18 mouse cellular contexts compared by ENCODE assay signal in genomic region chr11:67517748-67518147, GRCm38 (mm10).
A peak's percentile ranks its signal among the peaks of the same experiment; 100 is the strongest.
DNase-seq lines count a peak whose midpoint lies in the region; ATAC-seq and TF ChIP-seq lines count a peak whose summit lies in the region.
"Had no signal": no experiment of that assay in that cellular context is flagged by ENCODE, and none has a peak within 500 bp of the region (broad histone marks: within the 10 kb centered on the region; RNA-seq: fewer than 3 reads in every experiment).

No protein-coding gene starts in this region.

- ATAC-seq in heart, embryonic 11.5 days (replicated peaks; ENCODE audit: insufficient number of reproducible peaks, low FRiP score, low TSS enrichment) = no peak
- no peak for ATAC-seq in liver, postnatal 0 days
- no peak for ATAC-seq in liver, embryonic 11.5 days (replicated peaks; ENCODE audit: low FRiP score)
- no peak for ATAC-seq in forebrain, embryonic 15.5 days (replicated peaks)

- no peaks in the 10 kb centered on the region for H3K27me3 ChIP-seq in heart, adult 2 months (ENCODE audit: control insufficient read depth, insufficient read depth, low read length)
- H3K27me3 ChIP-seq in heart, embryonic 11.5 days (ENCODE audit: control insufficient read depth, insufficient read depth, low read length) = no peaks in the 10 kb centered on the region
- no peaks in the 10 kb centered on the region for H3K27me3 ChIP-seq in liver, postnatal 0 days (ENCODE audit: insufficient read depth, low read length)
- no peaks in the 10 kb centered on the region for H3K27me3 ChIP-seq in liver, embryonic 11.5 days (replicated peaks; ENCODE audit: control insufficient read depth, insufficient read depth, low read length)
- H3K27me3 ChIP-seq in CH12.LX (replicated peaks) = no peaks in the 10 kb centered on the region
- no peaks in the 10 kb centered on the region for H3K27me3 ChIP-seq in forebrain, embryonic 15.5 days
- H3K27me3 ChIP-seq: limb, embryonic 12.5 days; liver, embryonic 15.5 days; neural tube, embryonic 12.5 days had no signal

- TF ChIP-seq RAD21 in CH12.LX (IDR thresholded peaks at IDR 0.05; ENCODE audit: low read depth, low read length) = peak; percentile 49

- 61% methylated on average over 2 of the region's 2 CpGs for WGBS in heart, adult 2 months
- 61% methylated on average over 2 of the region's 2 CpGs for WGBS in heart, embryonic 11.5 days (ENCODE audit: insufficient replicate concordance)
- WGBS in liver, postnatal 0 days (ENCODE audit: insufficient replicate concordance) = 66% methylated on average over 2 of the region's 2 CpGs
- 60% methylated on average over 2 of the region's 2 CpGs for WGBS in liver, embryonic 11.5 days
- 70% methylated on average over 2 of the region's 2 CpGs for WGBS in forebrain, embryonic 15.5 days

- no peak for TF ChIP-seq EP300 in heart, adult 2 months (IDR thresholded peaks at IDR 0.05; ENCODE audit: insufficient read depth, low read depth, low read length)
- no peak for TF ChIP-seq EP300 in liver, postnatal 0 days (IDR thresholded peaks at IDR 0.05; ENCODE audit: low read depth)
- TF ChIP-seq EP300 in CH12.LX (IDR thresholded peaks at IDR 0.05; ENCODE audit: low read length) = no peak

- no peaks in the 10 kb centered on the region for H3K36me3 ChIP-seq in heart, adult 2 months (ENCODE audit: control insufficient read depth, insufficient read depth, low read length)
- H3K36me3 ChIP-seq in heart, embryonic 11.5 days (ENCODE audit: control insufficient read depth, insufficient read depth, low read length) = no peaks in the 10 kb centered on the region
- no peaks in the 10 kb centered on the region for H3K36me3 ChIP-seq in liver, postnatal 0 days (replicated peaks; ENCODE audit: insufficient read depth, low read length)
- H3K36me3 ChIP-seq in liver, embryonic 11.5 days (ENCODE audit: control insufficient read depth, insufficient read depth, low read length) = no peaks in the 10 kb centered on the region
- H3K36me3 ChIP-seq in CH12.LX (replicated peaks in 1 of 2; ENCODE audit: control insufficient read depth in 1 of 2, insufficient read depth in 1 of 2, low read length in 1 of 2) = no peaks in the 10 kb centered on the region
- no peaks in the 10 kb centered on the region for H3K36me3 ChIP-seq in forebrain, embryonic 15.5 days
- H3K36me3 ChIP-seq: G1E; limb, embryonic 12.5 days; liver, embryonic 15.5 days; neural tube, embryonic 12.5 days had no signal

- peak; percentile 44 for TF ChIP-seq CTCF in heart, adult 2 months (IDR thresholded peaks at IDR 0.05)
- TF ChIP-seq CTCF in liver, postnatal 0 days (IDR thresholded peaks at IDR 0.05; ENCODE audit: low read depth) = peak; percentile 40
- TF ChIP-seq CTCF in CH12.LX (conservative IDR thresholded peaks at IDR 0.05 in 1 of 2, IDR thresholded peaks at IDR 0.05 in 1 of 2; ENCODE audit: low read depth in 2 of 2, low read length in 2 of 2) = peak; percentile 23 to 54; a peak in 3 of 4 replicates

- DNase-seq in heart, adult 2 months = no peak
- DNase-seq in liver, postnatal 0 days = no peak
- DNase-seq in liver, embryonic 11.5 days (ENCODE audit: low spot score) = no peak
- DNase-seq in CH12.LX (ENCODE audit: extremely low read depth) (no peak), ZHBTc4 (ENCODE audit: low read depth, low spot score) (peak; percentile 46)
- DNase-seq in adrenal gland, postnatal 4 days (ENCODE audit: low spot score in 2 of 2) = no peak
- DNase-seq: adrenal gland, adult 2 months; gastrocnemius, postnatal 10 days; kidney, adult 8-10 months; layer of hippocampus, adult 9-11 months; right cerebral cortex, adult 18-20 months; thymus, postnatal 36 days had no signal

- TF ChIP-seq POLR2A in heart, adult 2 months (IDR thresholded peaks at IDR 0.05; ENCODE audit: insufficient read depth, low read depth, low read length) = no peak
- no peak for TF ChIP-seq POLR2A in CH12.LX (IDR thresholded peaks at IDR 0.05; ENCODE audit: low read depth, low read length)

- H3K27ac ChIP-seq in heart, adult 2 months = no peak overlapping the region
- no peak overlapping the region for H3K27ac ChIP-seq in heart, embryonic 11.5 days (ENCODE audit: low read depth, low read length)
- no peak overlapping the region for H3K27ac ChIP-seq in liver, postnatal 0 days (ENCODE audit: low read depth)
- H3K27ac ChIP-seq in liver, embryonic 11.5 days (ENCODE audit: low read depth, low read length) = no peak overlapping the region
- H3K27ac ChIP-seq in CH12.LX (ENCODE audit: insufficient read depth, low read depth) = no peak overlapping the region
- no peak overlapping the region for H3K27ac ChIP-seq in forebrain, embryonic 15.5 days (replicated peaks)
- H3K27ac ChIP-seq: limb, embryonic 12.5 days; liver, embryonic 15.5 days; neural tube, embryonic 12.5 days had no signal

- no peak overlapping the region for H3K4me2 ChIP-seq in heart, embryonic 11.5 days
- no peak overlapping the region for H3K4me2 ChIP-seq in liver, postnatal 0 days (ENCODE audit: low read depth, low read length)
- H3K4me2 ChIP-seq in liver, embryonic 11.5 days = no peak overlapping the region
- no peak overlapping the region for H3K4me2 ChIP-seq in CH12.LX (ENCODE audit: insufficient read depth, low read depth, poor library complexity, severe bottlenecking)
- no peak overlapping the region for H3K4me2 ChIP-seq in forebrain, embryonic 15.5 days (replicated peaks)
- H3K4me2 ChIP-seq: limb, embryonic 12.5 days; liver, embryonic 15.5 days; neural tube, embryonic 12.5 days had no signal

- H3K9me3 ChIP-seq in heart, embryonic 11.5 days (replicated peaks; ENCODE audit: control insufficient read depth, low read length) = 0 out of 2 replicates have a peak, but pooled peaks cover 2% of the 10 kb centered on the region
- H3K9me3 ChIP-seq in liver, postnatal 0 days (ENCODE audit: low read length) = no peaks in the 10 kb centered on the region
- H3K9me3 ChIP-seq in liver, embryonic 11.5 days (ENCODE audit: control insufficient read depth, low read length) = no peaks in the 10 kb centered on the region
- peaks cover 7% of the 10 kb centered on the region for H3K9me3 ChIP-seq in CH12.LX (replicated peaks; ENCODE audit: low read length)
- H3K9me3 ChIP-seq in forebrain, embryonic 15.5 days = no peaks in the 10 kb centered on the region
- H3K9me3 ChIP-seq: liver, embryonic 15.5 days; neural tube, embryonic 12.5 days had no signal

- H3K9ac ChIP-seq in heart, adult 2 months (ENCODE audit: low read depth, low read length) = no peak overlapping the region
- no peak overlapping the region for H3K9ac ChIP-seq in heart, embryonic 11.5 days (ENCODE audit: low read depth, low read length)
- H3K9ac ChIP-seq in liver, postnatal 0 days (replicated peaks) = no peak overlapping the region
- no peak overlapping the region for H3K9ac ChIP-seq in liver, embryonic 11.5 days (ENCODE audit: low read depth, low read length)
- no peak overlapping the region for H3K9ac ChIP-seq in CH12.LX (ENCODE audit: insufficient read depth, low read depth)
- H3K9ac ChIP-seq in forebrain, embryonic 15.5 days (replicated peaks) = no peak overlapping the region
- H3K9ac ChIP-seq: limb, embryonic 12.5 days; liver, embryonic 15.5 days; neural tube, embryonic 12.5 days had no signal

- dilution Hi-C loops in CH12.LX (cut with MboI; ENCODE audit: extremely low pct_ligation_motif_present, extremely low pct_unique_long_range_greater_than_20kb, low sequenced_read_pairs) = no loop called here

- intact Hi-C loops in heart, adult 2 months (cut with DNase I) = loop anchor here (5.0 kb wide), 1 partner anchor 130 kb away; no protein-coding TSS in a partner anchor

- no peak overlapping the region for H3K4me3 ChIP-seq in heart, adult 2 months
- no peak overlapping the region for H3K4me3 ChIP-seq in heart, embryonic 11.5 days (ENCODE audit: low read depth, low read length)
- no peak overlapping the region for H3K4me3 ChIP-seq in liver, postnatal 0 days (ENCODE audit: low read depth, low read length)
- H3K4me3 ChIP-seq in liver, embryonic 11.5 days (ENCODE audit: low read depth, low read length) = no peak overlapping the region
- no peak overlapping the region for H3K4me3 ChIP-seq in CH12.LX (replicated peaks in 1 of 3; ENCODE audit: low read depth in 2 of 3, low read length in 2 of 3, poor library complexity in 1 of 3)
- H3K4me3 ChIP-seq in forebrain, embryonic 15.5 days = no peak overlapping the region
- H3K4me3 ChIP-seq: limb, embryonic 12.5 days; liver, embryonic 15.5 days; neural tube, embryonic 12.5 days had no signal

- in situ Hi-C loops in CH12.LX (cut with MboI; ENCODE audit: low pct_ligation_motif_present, low pct_unique_long_range_greater_than_20kb, low sequenced_read_pairs) = no loop called here

- peaks cover 2% of the 10 kb centered on the region; the same call in 1 of the 2 replicates for H3K4me1 ChIP-seq in heart, adult 2 months (ENCODE audit: control insufficient read depth, insufficient read depth, low read length)
- no peaks in the 10 kb centered on the region for H3K4me1 ChIP-seq in heart, embryonic 11.5 days (ENCODE audit: control insufficient read depth, insufficient read depth, low read length)
- peaks cover 4% of the 10 kb centered on the region for H3K4me1 ChIP-seq in liver, postnatal 0 days (ENCODE audit: insufficient read depth)
- peaks cover 4% of the 10 kb centered on the region; the same call in 1 of the 2 replicates for H3K4me1 ChIP-seq in liver, embryonic 11.5 days (replicated peaks; ENCODE audit: control insufficient read depth, insufficient read depth, low read length)
- peaks cover 7 to 13% of the 10 kb centered on the region in 2 experiments; a peak in 3 of 4 replicates for H3K4me1 ChIP-seq in CH12.LX (ENCODE audit: control insufficient read depth in 1 of 2, insufficient read depth in 2 of 2)
- H3K4me1 ChIP-seq in forebrain, embryonic 15.5 days = no peaks in the 10 kb centered on the region
- H3K4me1 ChIP-seq: neural tube, embryonic 12.5 days had no signal

- H3K79me2 ChIP-seq in heart, adult 2 months (replicated peaks; ENCODE audit: control insufficient read depth, insufficient read depth, low read length) = no peaks in the 10 kb centered on the region
- no peaks in the 10 kb centered on the region for H3K79me2 ChIP-seq in CH12.LX (replicated peaks; ENCODE audit: control insufficient read depth, extremely low read depth, insufficient read depth, poor library complexity, severe bottlenecking)

TF ChIP-seq in CH12.LX, 34 proteins besides CTCF, POLR2A, EP300 and RAD21:
- TF ChIP-seq SMC3 (IDR thresholded peaks at IDR 0.05; ENCODE audit: low read depth, low read length) (peak; percentile 61), MXI1 (IDR thresholded peaks at IDR 0.05; ENCODE audit: low read depth, low read length) (no peak)
